Mouse (Mus musculus) small intestine, adult 2 months (tissue): ENCODE measurements around the gene Pcca. TPM values are rescaled to one million over a fixed set of nuclear protein-coding genes. Genes with fewer than 3 reads are reported as not detected.
"Not testable (repeated sequence)": the region's sequence is repeated elsewhere in the genome, so short reads cannot be mapped to it uniquely, and the experiment has no call there.

Experiments
- H3K27ac ChIP-seq: fragments of 200-500 bp; 2 replicates; pipeline ENCODE4 v1.5.1; 2012; ENCODE audit warnings: low read depth, low read length, control low read depth, inconsistent platforms; ENCODE audit not compliant: insufficient read depth
- H3K27me3 ChIP-seq: fragments of 200-500 bp; 2 replicates; pipeline ENCODE4 v1.6.1; 2012; ENCODE audit warnings: mild to moderate bottlenecking, moderate library complexity, low read length, inconsistent platforms; ENCODE audit not compliant: control insufficient read depth, insufficient read depth
- H3K36me3 ChIP-seq: fragments of 200-500 bp; 2 replicates; pipeline ENCODE4 v1.6.1; 2012; ENCODE audit warnings: mild to moderate bottlenecking, low read length, control low read depth, inconsistent platforms; ENCODE audit not compliant: control insufficient read depth, insufficient read depth
- H3K4me1 ChIP-seq: fragments of 200-500 bp; 2 replicates; pipeline ENCODE4 v1.6.1; 2012; ENCODE audit warnings: low read length, inconsistent platforms, mixed read lengths; ENCODE audit not compliant: control insufficient read depth, insufficient read depth, insufficient read length
- H3K4me3 ChIP-seq: fragments of 200-500 bp; 2 replicates; pipeline ENCODE4 v1.5.1; 2012; ENCODE audit warnings: low read depth, mild to moderate bottlenecking, control low read depth, inconsistent platforms, low read length, moderate library complexity
- CTCF ChIP-seq: fragments of 200-500 bp; IDR thresholded peaks from 2 replicates; pipeline ENCODE4 v1.5.1; 2012; ENCODE audit warnings: low read depth, mild to moderate bottlenecking, control low read depth, inconsistent platforms, low read length, moderate library complexity, mixed read lengths; ENCODE audit not compliant: insufficient replicate concordance, insufficient read length; ENCODE audit errors: extremely low read depth
- POLR2A ChIP-seq: fragments of 200-500 bp; IDR thresholded peaks from 2 replicates; pipeline ENCODE4 v1.6.1; 2012; ENCODE audit warnings: low read depth, mild to moderate bottlenecking, control low read depth, inconsistent platforms, low read length, moderate library complexity
- WGBS: fragments of 180-500 bp; shearing (Covaris S2); methylation state at CpG from one replicate; pipeline ENCODE4 v1.1.7; 2018; 5-methylcytosine and 5-hydroxymethylcytosine counted together
- polyA plus RNA-seq: library from polyadenylated mRNA; depleted of rRNA; stranded (reverse); fragments of >200 nt; gene quantifications from 2 replicates; pipeline ENCODE4 v1.2.3, GENCODE M21; 2012

The Pcca gene
- polyA plus RNA-seq, 1 experiment, result 2.1 TPM

- Histone ChIP-seq H3K27me3 (no peaks in the 10 kb centered on the region), H3K4me1 (no peaks in the 10 kb centered on the region), H3K36me3 (no peaks in the 10 kb centered on the region), H3K27ac (no peak overlapping the region), H3K4me3 (no peak overlapping the region)
- 77% methylated on average over 4 of the region's 4 CpGs for WGBS
- TF ChIP-seq POLR2A (no peak), CTCF (no peak)
Measured at GRCm38 (mm10) chr14:122528475-122528874, 5.6 kb upstream of the Pcca start.

- no peaks in the 10 kb centered on the region for H3K4me1 ChIP-seq
- no peak overlapping the region for H3K27ac ChIP-seq
- no peak overlapping the region for H3K4me3 ChIP-seq
- no peak for TF ChIP-seq CTCF
- no peak for TF ChIP-seq POLR2A
- no peaks in the 10 kb centered on the region for H3K27me3 ChIP-seq
- H3K36me3 ChIP-seq, result no peaks in the 10 kb centered on the region
- 97% methylated on average over 1 of the region's 1 CpGs for WGBS
Measured at GRCm38 (mm10) chr14:122535986-122536385, 1.9 kb downstream of the Pcca start.

- H3K27me3 ChIP-seq, result no peaks in the 10 kb centered on the region
- no peaks in the 10 kb centered on the region for H3K36me3 ChIP-seq
- H3K4me3 ChIP-seq, result no peak overlapping the region
- 79% methylated on average over 1 of the region's 1 CpGs for WGBS
- TF ChIP-seq POLR2A, result no peak
- H3K27ac ChIP-seq, result no peak overlapping the region
- H3K4me1 ChIP-seq, result no peaks in the 10 kb centered on the region
Measured at GRCm38 (mm10) chr14:122548421-122548820, 14.3 kb downstream of the Pcca start.

GRCm38 (mm10) chr14:122548905-122549304 lies 14.8 kb downstream of the Pcca start:
- no peaks in the 10 kb centered on the region for H3K27me3 ChIP-seq
- H3K36me3 ChIP-seq, result no peaks in the 10 kb centered on the region
- no peak for TF ChIP-seq POLR2A
- no peak for TF ChIP-seq CTCF
- no peaks in the 10 kb centered on the region for H3K4me1 ChIP-seq
- WGBS, result 59% methylated on average over 1 of the region's 1 CpGs
- H3K27ac ChIP-seq, result no peak overlapping the region
- no peak overlapping the region for H3K4me3 ChIP-seq

GRCm38 (mm10) chr14:122552761-122553445 lies 18.8 kb downstream of the Pcca start:
- Histone ChIP-seq H3K27ac (no peak overlapping the region), H3K4me3 (no peak overlapping the region), H3K36me3 (no peaks in the 10 kb centered on the region), H3K4me1 (0 out of 2 replicates have a peak, but pooled peaks cover 2% of the 10 kb centered on the region), H3K27me3 (no peaks in the 10 kb centered on the region)
- 74% methylated on average over 7 of the region's 7 CpGs for WGBS
- no peak for TF ChIP-seq POLR2A
- TF ChIP-seq CTCF, result no peak

- Histone ChIP-seq H3K36me3 (no peaks in the 10 kb centered on the region), H3K27me3 (no peaks in the 10 kb centered on the region), H3K4me1 (peaks cover 4% of the 10 kb centered on the region; the same call in 1 of the 2 replicates), H3K4me3 (peak overlapping the region; percentile 51), H3K27ac (no peak overlapping the region)
- WGBS, result 75% methylated on average over 9 of the region's 9 CpGs
- no peak for TF ChIP-seq POLR2A
Measured at GRCm38 (mm10) chr14:122557353-122557752, 23.2 kb downstream of the Pcca start.

GRCm38 (mm10) chr14:122560893-122561452 lies 26.8 kb downstream of the Pcca start:
- not testable (repeated sequence) for H3K27ac ChIP-seq, H3K36me3 ChIP-seq, H3K4me3 ChIP-seq, H3K27me3 ChIP-seq, H3K4me1 ChIP-seq
- WGBS, result 95% methylated on average over 1 of the region's 1 CpGs

- no peak for TF ChIP-seq CTCF
- TF ChIP-seq POLR2A, result no peak
- no peaks in the 10 kb centered on the region for H3K27me3 ChIP-seq
- 94% methylated on average over 9 of the region's 9 CpGs for WGBS
- no peak overlapping the region for H3K4me3 ChIP-seq
- H3K27ac ChIP-seq, result no peak overlapping the region
- no peaks in the 10 kb centered on the region for H3K36me3 ChIP-seq
- H3K4me1 ChIP-seq, result no peaks in the 10 kb centered on the region
Measured at GRCm38 (mm10) chr14:122570862-122571261, 36.7 kb downstream of the Pcca start.
